Mouse (Mus musculus): ENCODE data around the gene Jade3. TPM values are rescaled to one million over a fixed set of nuclear protein-coding genes. Genes with fewer than 3 reads are reported as not detected.

The Jade3 gene
- polyA plus RNA-seq, 1 experiment from 2014 or later = 12.3 TPM

DNA sequence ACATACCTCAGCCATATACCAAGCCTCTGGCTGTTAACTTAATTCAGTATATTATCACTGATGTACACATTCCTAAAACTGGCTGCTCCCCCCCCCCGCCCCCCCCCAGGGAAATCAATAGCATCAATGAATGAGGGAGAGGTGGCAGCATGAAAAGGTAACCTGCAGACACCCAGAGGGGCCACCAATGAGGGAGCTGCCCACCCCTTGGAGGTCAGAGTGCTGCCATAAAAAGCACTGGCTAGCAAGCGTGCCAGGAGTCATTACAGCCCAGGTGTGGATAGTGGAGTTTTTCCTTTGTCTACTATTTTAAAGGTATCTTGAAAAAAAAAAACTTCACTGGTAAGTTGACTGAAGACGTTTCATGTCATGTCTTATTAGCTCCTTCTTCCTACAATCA is 124.0 kb downstream of the Jade3 start, which contains the start of gene Rgn:
Gene Rgn (plus strand): TSS at position 256 of the 400 bp plus-strand sequence.
- DNase-seq (ENCODE audit: low spot score) = no peak
- Histone ChIP-seq H3K4me1 (0 out of 2 replicates have a peak, but pooled peaks cover 8% of the 10 kb centered on the region), H3K9me3 (no peaks in the 10 kb centered on the region), H3K27ac (replicated peaks) (no peak within 1 kb of the TSS), H3K27me3 (replicated peaks; ENCODE audit: low read depth, poor library complexity, severe bottlenecking) (no peaks in the 10 kb centered on the region), H3K36me3 (replicated peaks) (no peaks in the 10 kb centered on the region), H3K4me3 (peak within 1 kb of the TSS; percentile 51; the same call in 1 of the 2 replicates)
- 63% methylated on average over 3 of the region's 3 CpGs for WGBS

DNA sequence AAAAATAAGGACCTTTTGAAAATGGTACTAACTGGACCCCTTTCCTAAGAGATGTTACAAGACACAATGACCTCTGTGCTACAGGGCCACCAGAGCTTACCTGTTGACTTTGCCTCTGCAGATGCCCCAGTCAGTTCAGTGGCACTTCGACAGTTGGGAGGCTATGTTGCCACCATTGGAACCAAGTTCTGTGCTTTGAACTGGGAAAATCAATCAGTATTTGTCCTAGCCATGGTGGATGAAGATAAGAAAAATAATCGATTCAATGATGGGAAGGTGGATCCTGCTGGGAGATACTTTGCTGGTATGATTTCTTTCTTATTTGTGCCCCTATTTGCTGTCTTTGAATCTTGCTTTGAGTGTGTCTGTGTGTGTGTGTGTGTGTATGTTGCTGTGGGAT is 126.7 kb downstream of the Jade3 start:
- no peaks in the 10 kb centered on the region for H3K36me3 ChIP-seq (replicated peaks)
- H3K4me3 ChIP-seq = no peak overlapping the region
- DNase-seq (ENCODE audit: low spot score) = no peak
- no peaks in the 10 kb centered on the region for H3K27me3 ChIP-seq (replicated peaks; ENCODE audit: low read depth, poor library complexity, severe bottlenecking)
- 0 out of 2 replicates have a peak, but pooled peaks cover 8% of the 10 kb centered on the region for H3K4me1 ChIP-seq
- H3K27ac ChIP-seq (replicated peaks) = no peak overlapping the region
- WGBS = 86% methylated on average over 2 of the region's 2 CpGs
- no peaks in the 10 kb centered on the region for H3K9me3 ChIP-seq

DNA sequence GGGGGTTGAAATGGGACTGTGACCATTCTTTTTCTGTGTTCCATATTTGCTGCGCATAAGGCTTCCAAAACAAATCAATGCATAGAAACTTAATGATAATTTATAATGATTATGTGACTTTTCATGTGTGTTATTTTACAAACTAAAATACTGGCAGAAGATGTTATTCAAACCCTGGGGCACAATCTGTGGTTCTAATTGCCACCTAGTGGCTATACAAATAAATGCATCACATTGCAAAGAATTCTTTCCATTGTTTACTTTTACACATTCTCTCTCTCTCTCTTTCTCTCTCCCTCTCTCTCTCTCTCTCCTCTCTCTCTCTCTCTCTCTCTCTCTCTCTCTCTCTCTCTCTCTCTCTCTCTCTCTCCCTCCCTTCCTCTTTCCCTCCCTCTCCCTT is 136.4 kb downstream of the Jade3 start:
- 45% methylated on average over 1 of the region's 1 CpGs for WGBS
- no peaks in the 10 kb centered on the region for H3K27me3 ChIP-seq (replicated peaks; ENCODE audit: low read depth, poor library complexity, severe bottlenecking)
- H3K27ac ChIP-seq (replicated peaks) = no peak overlapping the region
- no peaks in the 10 kb centered on the region for H3K36me3 ChIP-seq (replicated peaks)
- no peaks in the 10 kb centered on the region for H3K4me1 ChIP-seq
- no peak overlapping the region for H3K4me3 ChIP-seq
- no peak for DNase-seq (ENCODE audit: low spot score)
- H3K9me3 ChIP-seq = no peaks in the 10 kb centered on the region

DNA sequence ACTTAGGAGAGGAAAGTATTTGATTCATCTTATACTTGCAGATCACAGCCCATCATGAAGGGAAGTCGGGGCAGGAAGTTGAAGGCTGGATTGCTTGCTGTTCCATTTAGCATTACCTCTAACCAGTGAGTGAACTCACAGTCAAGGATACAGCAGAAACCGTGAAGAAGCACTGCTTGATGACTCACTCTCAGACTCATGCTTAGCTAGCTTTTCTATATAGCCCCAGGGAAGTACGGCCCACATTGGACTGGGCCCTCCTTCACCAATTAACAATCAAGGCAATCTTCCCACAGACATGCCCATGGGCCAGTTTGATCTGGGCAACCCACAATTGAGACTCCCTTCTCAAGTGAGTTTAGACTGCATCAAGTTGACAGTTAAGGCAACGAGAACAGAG is 138.5 kb downstream of the Jade3 start:
- 78% methylated on average over 4 of the region's 4 CpGs for WGBS
- Histone ChIP-seq H3K4me3 (no peak overlapping the region), H3K27ac (replicated peaks) (no peak overlapping the region)

More for the DNA sequence above, 138.5 kb downstream of the Jade3 start:
- no peaks in the 10 kb centered on the region for H3K27me3 ChIP-seq (replicated peaks; ENCODE audit: low read depth, poor library complexity, severe bottlenecking)
- H3K9me3 ChIP-seq = no peaks in the 10 kb centered on the region
- DNase-seq (ENCODE audit: low spot score) = no peak
- no peaks in the 10 kb centered on the region for H3K36me3 ChIP-seq (replicated peaks)
- H3K4me1 ChIP-seq = no peaks in the 10 kb centered on the region

Other genes starting within 250 kb of the Jade3 start
- gene Slc9a7, start 133.9 kb upstream of the Jade3 start, polyA plus RNA-seq (2016; fragmentation: Nextera tagmentation; extraction: Ambion mirVana) = 0.50 and 0.76 TPM in 2 replicates
- gene Rp2, start 61.2 kb upstream of the Jade3 start, polyA plus RNA-seq (2016; fragmentation: Nextera tagmentation; extraction: Ambion mirVana) = 18.2 and 19.0 TPM in 2 replicates
- 0.17 and 0.45 TPM in 2 replicates for gene Rgn, start 124.1 kb downstream of the Jade3 start, polyA plus RNA-seq (2016; fragmentation: Nextera tagmentation; extraction: Ambion mirVana)
- 112 and 113 TPM in 2 replicates for gene Rbm10, start 191.8 kb downstream of the Jade3 start, polyA plus RNA-seq (2016; fragmentation: Nextera tagmentation; extraction: Ambion mirVana)
- 174 and 176 TPM in 2 replicates for gene Ndufb11, start 191.9 kb downstream of the Jade3 start, polyA plus RNA-seq (2016; fragmentation: Nextera tagmentation; extraction: Ambion mirVana)
- 242 and 244 TPM in 2 replicates for gene Uba1, start 232.6 kb downstream of the Jade3 start, polyA plus RNA-seq (2016; fragmentation: Nextera tagmentation; extraction: Ambion mirVana)